Mouse (Mus musculus): ENCODE measurements around the gene Abl1. TPM values are rescaled to one million over a fixed set of nuclear protein-coding genes. Genes with fewer than 3 reads are reported as not detected.

The Abl1 gene
- polyA plus RNA-seq, 1 experiment = 39.9 TPM

DNA sequence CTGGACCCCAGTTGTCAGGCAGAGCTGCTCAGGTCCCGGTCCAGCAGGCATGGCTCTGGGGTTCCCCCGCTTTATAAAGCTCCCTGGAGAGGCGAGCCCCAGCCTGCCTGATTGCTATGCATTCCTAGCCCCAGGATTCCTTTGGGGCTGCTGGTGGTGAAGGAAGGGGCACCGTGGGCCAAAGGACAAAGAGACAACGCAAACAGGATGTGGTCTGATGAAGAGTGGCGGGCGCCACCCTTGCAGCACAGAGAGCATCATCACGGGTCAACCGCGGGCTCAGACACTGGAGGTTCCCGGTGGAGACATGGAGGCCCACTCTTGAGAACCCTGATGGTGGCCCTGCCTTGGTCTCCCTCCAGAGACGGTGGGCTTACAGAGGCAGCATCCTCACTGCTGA is 122.3 kb downstream of the Abl1 start, which contains the start of gene Qrfp:
Qrfp (minus strand) TSS at position 137 of the 400 bp plus-strand sequence.
- no peak within 1 kb of the TSS for H3K27ac ChIP-seq (ENCODE audit: insufficient read depth, low read length)
- no peak within 1 kb of the TSS for H3K4me3 ChIP-seq (ENCODE audit: insufficient read depth, low read length)
- no peak for TF ChIP-seq CTCF (IDR thresholded peaks at IDR 0.05; ENCODE audit: extremely low read depth, insufficient read depth, low read length)
- TF ChIP-seq POLR2A (IDR thresholded peaks at IDR 0.05; ENCODE audit: extremely low read depth, insufficient read depth, low read length) = no peak
- H3K4me1 ChIP-seq (ENCODE audit: control insufficient read depth, insufficient read depth, low read length) = no peaks in the 10 kb centered on the region

DNA sequence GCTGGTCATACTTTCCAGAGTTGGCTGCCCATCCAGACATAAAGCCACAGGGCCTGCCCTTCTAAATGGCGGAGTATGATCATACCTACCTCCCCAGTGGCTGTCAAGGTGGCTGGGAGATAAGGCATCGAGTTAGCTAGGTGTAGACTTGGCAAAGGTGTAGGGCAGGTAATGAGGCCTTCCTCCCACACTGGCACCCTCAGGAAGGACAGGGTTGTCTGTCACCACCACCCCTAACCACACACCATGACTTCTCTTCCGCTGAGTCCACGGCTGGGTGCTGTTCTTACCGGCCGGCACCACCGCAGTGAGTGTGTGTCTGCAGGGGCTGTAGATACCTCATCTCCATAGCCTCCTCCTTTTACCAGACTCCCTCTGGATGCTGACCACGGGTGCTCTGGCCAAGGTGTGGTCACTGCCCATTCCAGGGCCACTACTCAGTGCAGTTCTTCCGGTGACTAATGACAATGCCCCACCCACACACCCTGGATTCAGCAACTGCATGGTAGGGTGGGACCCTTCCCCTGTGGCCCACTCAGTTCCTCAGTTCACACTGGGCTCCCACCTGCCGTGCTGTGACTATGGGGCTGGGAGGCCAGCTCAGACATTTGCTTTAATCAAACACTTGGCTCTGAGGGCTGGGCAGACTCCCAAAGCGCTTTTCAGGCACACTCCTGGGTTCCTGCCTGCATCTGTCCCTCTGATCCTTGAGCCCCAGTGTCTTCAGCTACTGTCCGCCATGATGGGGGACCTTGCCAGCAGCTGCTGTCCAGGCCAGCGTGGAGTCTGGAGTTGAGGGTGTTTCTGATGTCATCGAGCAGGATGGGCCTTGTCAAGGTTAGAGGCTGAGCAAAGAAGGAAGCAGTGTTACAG is 123.1 kb downstream of the Abl1 start:
- Histone ChIP-seq H3K27ac (ENCODE audit: insufficient read depth, low read length) (no peak overlapping the region), H3K4me1 (ENCODE audit: control insufficient read depth, insufficient read depth, low read length) (no peaks in the 10 kb centered on the region), H3K4me3 (ENCODE audit: insufficient read depth, low read length) (no peak overlapping the region)
- TF ChIP-seq POLR2A (IDR thresholded peaks at IDR 0.05; ENCODE audit: extremely low read depth, insufficient read depth, low read length) (no peak), CTCF (IDR thresholded peaks at IDR 0.05; ENCODE audit: extremely low read depth, insufficient read depth, low read length) (no peak)

DNA sequence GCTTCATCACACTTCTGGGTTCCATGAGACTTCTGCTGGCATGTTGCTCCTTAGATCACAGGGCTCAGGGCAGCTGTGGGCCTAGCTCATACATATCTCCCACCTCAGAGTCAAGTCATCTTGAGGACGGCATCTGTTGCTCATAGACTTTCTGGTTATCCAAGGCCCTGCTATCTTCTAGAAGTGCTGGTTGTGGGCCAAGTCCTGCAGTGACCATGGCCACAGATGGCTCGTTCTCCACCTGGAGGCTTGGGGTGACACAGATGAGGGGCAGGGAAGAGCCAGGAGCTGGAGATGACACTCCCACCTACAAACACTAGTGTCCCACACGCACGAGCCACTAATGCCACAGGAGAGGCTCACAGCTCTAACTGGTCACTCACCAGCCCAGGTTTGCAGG is 125.5 kb downstream of the Abl1 start:
- no peak for TF ChIP-seq POLR2A (IDR thresholded peaks at IDR 0.05; ENCODE audit: extremely low read depth, insufficient read depth, low read length)
- TF ChIP-seq CTCF (IDR thresholded peaks at IDR 0.05; ENCODE audit: extremely low read depth, insufficient read depth, low read length) = no peak
- no peak overlapping the region for H3K4me3 ChIP-seq (ENCODE audit: insufficient read depth, low read length)

DNA sequence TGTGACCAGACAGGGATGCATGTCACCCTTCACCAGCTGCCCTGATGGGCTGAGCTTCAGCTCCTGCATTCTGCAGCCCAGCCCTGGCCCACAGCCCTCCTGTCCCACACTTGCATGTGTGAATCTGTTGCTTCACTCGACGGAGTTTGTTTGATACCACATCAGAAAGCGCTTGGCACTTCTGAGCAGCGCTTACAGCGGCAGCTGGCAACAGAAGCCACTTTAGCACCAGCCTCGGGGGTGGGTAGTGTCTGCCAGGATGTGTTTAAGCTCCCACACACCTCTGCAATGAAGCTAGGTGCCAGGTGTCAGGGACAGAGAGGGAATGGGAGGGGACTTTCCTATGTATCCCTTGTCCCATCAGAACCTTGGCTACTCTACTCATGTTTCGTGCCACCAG is 126.5 kb downstream of the Abl1 start:
- Histone ChIP-seq H3K27ac (ENCODE audit: insufficient read depth, low read length) (no peak overlapping the region), H3K4me3 (ENCODE audit: insufficient read depth, low read length) (no peak overlapping the region), H3K4me1 (ENCODE audit: control insufficient read depth, insufficient read depth, low read length) (no peaks in the 10 kb centered on the region)
- no peak for TF ChIP-seq CTCF (IDR thresholded peaks at IDR 0.05; ENCODE audit: extremely low read depth, insufficient read depth, low read length)
- no peak for TF ChIP-seq POLR2A (IDR thresholded peaks at IDR 0.05; ENCODE audit: extremely low read depth, insufficient read depth, low read length)

More for the DNA sequence above, 125.5 kb downstream of the Abl1 start:
- Histone ChIP-seq H3K4me1 (ENCODE audit: control insufficient read depth, insufficient read depth, low read length) (no peaks in the 10 kb centered on the region), H3K27ac (ENCODE audit: insufficient read depth, low read length) (no peak overlapping the region)

DNA sequence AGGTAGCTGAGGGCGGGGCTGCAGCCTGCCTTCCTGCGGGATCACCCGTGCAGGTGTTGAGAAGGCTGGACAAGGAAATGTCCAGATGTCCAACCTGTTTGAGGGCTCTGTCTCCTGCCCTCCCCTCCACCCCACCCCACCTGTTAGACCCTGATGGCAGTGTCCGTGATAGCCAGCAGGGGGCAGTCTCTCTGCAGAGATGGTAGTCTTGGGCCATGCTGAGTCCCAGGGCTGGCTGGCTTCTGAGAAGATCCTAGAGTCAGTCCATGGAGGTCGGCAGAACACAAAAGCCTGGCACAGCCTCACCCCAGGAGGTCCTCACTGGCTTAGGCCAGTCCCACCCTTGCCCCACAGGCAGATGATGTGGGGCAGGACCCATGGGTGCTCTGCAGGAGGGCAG is 127.2 kb downstream of the Abl1 start:
- no peaks in the 10 kb centered on the region for H3K4me1 ChIP-seq (ENCODE audit: control insufficient read depth, insufficient read depth, low read length)
- TF ChIP-seq CTCF (IDR thresholded peaks at IDR 0.05; ENCODE audit: extremely low read depth, insufficient read depth, low read length) (peak; percentile 69), POLR2A (IDR thresholded peaks at IDR 0.05; ENCODE audit: extremely low read depth, insufficient read depth, low read length) (no peak)
- H3K27ac ChIP-seq (ENCODE audit: insufficient read depth, low read length) = no peak overlapping the region
- no peak overlapping the region for H3K4me3 ChIP-seq (ENCODE audit: insufficient read depth, low read length)

DNA sequence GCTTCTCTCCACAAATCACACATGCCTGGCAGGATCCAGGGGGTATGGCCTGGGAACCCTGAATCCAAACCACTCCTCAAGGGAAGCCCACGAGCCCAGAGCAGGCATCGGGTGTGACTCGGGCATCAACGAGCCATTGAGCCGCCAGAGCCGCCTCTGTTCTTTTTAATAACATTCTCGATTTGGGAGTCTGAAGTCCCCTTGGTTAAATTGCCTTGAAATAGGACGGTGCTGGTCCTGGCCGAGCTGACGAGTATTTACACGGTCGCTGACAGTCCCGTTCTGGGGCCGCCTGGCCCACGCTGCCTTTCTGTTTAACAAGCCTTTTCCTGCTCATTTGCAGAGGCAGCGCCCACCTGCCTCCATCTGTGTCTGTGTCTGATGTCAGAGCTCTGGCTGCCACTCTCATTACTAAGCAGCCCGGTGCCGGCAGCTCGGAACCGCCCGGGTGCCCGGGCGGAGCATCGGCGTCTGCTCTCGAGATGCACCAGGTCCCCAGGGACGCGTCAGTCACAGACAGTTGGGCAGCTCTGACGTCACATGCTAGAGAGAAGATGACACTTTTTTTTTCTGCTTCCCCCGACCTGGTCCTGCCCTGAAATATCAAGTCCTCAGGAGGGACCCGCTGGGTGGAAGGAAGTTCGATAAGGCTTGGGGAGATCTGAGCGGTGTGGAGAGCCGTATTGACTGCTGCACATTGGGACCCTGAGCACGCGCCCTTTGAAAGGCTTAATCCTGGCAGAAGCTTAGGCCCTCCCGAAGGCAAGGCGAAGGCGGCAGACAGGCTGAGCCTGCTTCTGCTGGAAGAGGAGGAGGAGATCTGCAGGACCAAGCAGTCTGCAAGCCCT is 134.6 kb downstream of the Abl1 start:
- Histone ChIP-seq H3K4me1 (ENCODE audit: control insufficient read depth, insufficient read depth, low read length) (peaks cover 4% of the 10 kb centered on the region), H3K27ac (ENCODE audit: insufficient read depth, low read length) (no peak overlapping the region), H3K4me3 (ENCODE audit: insufficient read depth, low read length) (no peak overlapping the region)
- no peak for TF ChIP-seq POLR2A (IDR thresholded peaks at IDR 0.05; ENCODE audit: extremely low read depth, insufficient read depth, low read length)
- TF ChIP-seq CTCF (IDR thresholded peaks at IDR 0.05; ENCODE audit: extremely low read depth, insufficient read depth, low read length) = no peak

DNA sequence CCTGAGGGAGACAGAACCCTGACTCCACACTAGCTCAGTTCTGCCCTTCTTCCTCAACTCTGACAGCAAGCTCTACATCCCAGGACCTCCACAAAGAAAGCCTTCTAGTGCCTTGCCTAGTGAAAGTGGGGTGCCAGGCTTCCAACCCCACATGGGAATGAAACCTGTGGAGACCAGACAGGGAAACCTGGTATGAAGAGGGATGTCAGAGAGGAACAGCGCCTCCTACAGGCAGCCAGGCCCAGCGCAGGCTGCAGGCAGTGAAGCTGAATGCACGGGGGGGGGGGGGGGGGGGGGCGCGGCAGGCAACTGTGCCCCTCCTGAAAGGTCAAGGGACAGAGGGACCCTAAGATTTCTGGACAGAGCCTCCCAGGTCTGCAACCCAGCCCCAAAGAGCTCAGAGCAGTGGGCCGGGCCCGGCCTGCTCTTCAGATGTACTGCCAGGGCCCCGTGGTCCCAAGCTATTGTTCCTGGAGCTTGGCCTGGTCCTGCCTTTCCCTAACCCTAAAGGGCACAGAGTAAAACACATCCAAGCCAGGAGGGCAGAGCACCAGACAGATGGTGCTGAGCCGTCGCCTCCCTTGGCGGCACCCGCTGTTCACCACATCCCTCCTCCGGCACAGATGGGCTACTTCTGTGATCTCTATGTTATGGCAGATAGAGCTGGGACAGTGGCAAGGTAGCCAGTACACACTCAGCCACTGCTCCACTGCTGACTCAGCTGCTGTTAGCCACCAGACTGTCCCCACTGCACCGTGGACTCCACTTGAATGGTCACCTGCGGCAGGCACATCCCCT is 136.0 kb downstream of the Abl1 start:
- Histone ChIP-seq H3K4me3 (ENCODE audit: insufficient read depth, low read length) (no peak overlapping the region), H3K27ac (ENCODE audit: insufficient read depth, low read length) (no peak overlapping the region), H3K4me1 (ENCODE audit: control insufficient read depth, insufficient read depth, low read length) (peaks cover 4% of the 10 kb centered on the region)
- no peak for TF ChIP-seq POLR2A (IDR thresholded peaks at IDR 0.05; ENCODE audit: extremely low read depth, insufficient read depth, low read length)
- peak; percentile 40 for TF ChIP-seq CTCF (IDR thresholded peaks at IDR 0.05; ENCODE audit: extremely low read depth, insufficient read depth, low read length)

DNA sequence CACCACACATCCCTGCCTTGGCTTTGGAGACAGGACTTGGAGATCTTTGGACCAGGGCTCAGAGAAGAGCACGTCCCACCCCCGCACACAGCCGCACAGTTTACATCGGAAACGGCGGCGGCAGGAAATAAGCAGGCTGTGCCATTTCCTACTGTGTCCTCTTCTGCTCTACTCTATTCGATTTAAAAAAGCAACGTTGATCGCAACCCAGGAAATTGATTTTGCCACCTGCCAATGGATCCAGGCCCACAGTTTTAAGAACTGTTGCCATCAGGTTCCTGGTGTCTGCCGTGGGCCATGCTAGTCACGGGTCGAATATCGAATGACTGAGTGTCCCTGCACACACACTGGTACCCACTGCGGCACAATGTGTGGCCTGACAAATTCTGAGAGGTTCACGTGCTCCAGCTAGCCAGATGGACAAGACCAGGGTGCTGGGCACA is 137.3 kb downstream of the Abl1 start:
- Histone ChIP-seq H3K4me3 (ENCODE audit: insufficient read depth, low read length) (no peak overlapping the region), H3K27ac (ENCODE audit: insufficient read depth, low read length) (no peak overlapping the region), H3K4me1 (ENCODE audit: control insufficient read depth, insufficient read depth, low read length) (peaks cover 4% of the 10 kb centered on the region)
- TF ChIP-seq POLR2A (IDR thresholded peaks at IDR 0.05; ENCODE audit: extremely low read depth, insufficient read depth, low read length) (no peak), CTCF (IDR thresholded peaks at IDR 0.05; ENCODE audit: extremely low read depth, insufficient read depth, low read length) (no peak)
